Mouse (Mus musculus) cerebellum, adult 11-12 months (tissue): ENCODE results near the gene Sprr2i.

Source experiments
- DNase-seq: peaks from one replicate; pipeline ENCODE4 v3.0.0; 2022

Sprr2i gene

GRCm38 (mm10) chr3:92407691-92408090, at the start of gene Sprr2i:
TSS of gene Sprr2i (plus strand) at chr3:92407991.
- no peak for DNase-seq

- no peak for DNase-seq
These were observed 46.2 kb upstream of the Sprr2i start for GRCm38 (mm10) chr3:92361619-92362018.

GRCm38 (mm10) chr3:92364887-92365286, 42.9 kb upstream of the Sprr2i start, which contains the start of gene Sprr2f:
TSS of gene Sprr2f (plus strand) at chr3:92365187.
- no peak for DNase-seq

- no peak for DNase-seq
These were observed 34.2 kb upstream of the Sprr2i start for GRCm38 (mm10) chr3:92373613-92374012.

- DNase-seq, result no peak
These were observed 22.4 kb upstream of the Sprr2i start, which contains the start of gene Sprr2h for GRCm38 (mm10) chr3:92385385-92385784. TSS of gene Sprr2h (plus strand) at chr3:92385685.

- no peak for DNase-seq
These were observed 13.5 kb upstream of the Sprr2i start for GRCm38 (mm10) chr3:92394301-92394700.

GRCm38 (mm10) chr3:92417782-92418181, 10.0 kb downstream of the Sprr2i start, which contains the start of gene Sprr2j-ps:
TSS of gene Sprr2j-ps (plus strand) at chr3:92418082.
- DNase-seq, result no peak

- DNase-seq, result no peak
These were observed 21.5 kb downstream of the Sprr2i start, which contains the start of gene Gm9774 for GRCm38 (mm10) chr3:92429323-92429722. TSS of gene Gm9774 (minus strand) at chr3:92429423.

- DNase-seq, result no peak
These were observed 24.5 kb downstream of the Sprr2i start, which contains the start of gene Sprr2k for GRCm38 (mm10) chr3:92432282-92432681. TSS of gene Sprr2k (plus strand) at chr3:92432582.

- no peak for DNase-seq
These were observed 30.9 kb downstream of the Sprr2i start, which contains the start of gene Sprr1b for GRCm38 (mm10) chr3:92438689-92439088. TSS of gene Sprr1b (minus strand) at chr3:92438789.

GRCm38 (mm10) chr3:92440177-92440576, 32.4 kb downstream of the Sprr2i start:
- DNase-seq, result no peak

- no peak for DNase-seq
These were observed 47.4 kb downstream of the Sprr2i start for GRCm38 (mm10) chr3:92455151-92455550.

GRCm38 (mm10) chr3:92458620-92459019, 50.8 kb downstream of the Sprr2i start, which contains the start of gene Sprr3:
TSS of gene Sprr3 (minus strand) at chr3:92458720.
- DNase-seq, result no peak
